ENCODE assay signal across 8 mouse cellular contexts in genomic region chr5:66545573-66546141, GRCm38 (mm10).
DNase-seq lines count a peak whose midpoint lies in the region; ATAC-seq and TF ChIP-seq lines count a peak whose summit lies in the region.

No protein-coding gene starts in this region.

- ATAC-seq in stomach, embryonic 14.5 days (ENCODE audit: insufficient number of reproducible peaks, insufficient read depth, low FRiP score, low read depth) = 0 out of 2 replicates have a peak, but pooled peaks have one; percentile 33
- no peak for ATAC-seq in stomach, postnatal 0 days (ENCODE audit: low FRiP score, low TSS enrichment)
- ATAC-seq in activated CD4-positive, CD25-positive, alpha-beta regulatory T cell, adult 4 months = no peak

- H3K4me1 ChIP-seq in stomach, embryonic 14.5 days (ENCODE audit: control insufficient read depth, insufficient read depth, low read length) = peaks cover 9% of the 10 kb centered on the region; the same call in 1 of the 2 replicates
- no peaks in the 10 kb centered on the region for H3K4me1 ChIP-seq in stomach, postnatal 0 days (replicated peaks; ENCODE audit: control insufficient read depth, insufficient read depth)
- peaks cover 22% of the 10 kb centered on the region; the same call in 1 of the 2 replicates for H3K4me1 ChIP-seq in limb, embryonic 10.5 days

- no peaks in the 10 kb centered on the region for H3K36me3 ChIP-seq in stomach, embryonic 14.5 days (ENCODE audit: control insufficient read depth, insufficient read depth, low read length)
- no peaks in the 10 kb centered on the region for H3K36me3 ChIP-seq in stomach, postnatal 0 days (ENCODE audit: control insufficient read depth, insufficient read depth, low read length)
- peaks cover 16% of the 10 kb centered on the region; the same call in 1 of the 2 replicates for H3K36me3 ChIP-seq in limb, embryonic 10.5 days

- 73% methylated on average over 10 of the region's 10 CpGs for WGBS in stomach, embryonic 14.5 days
- 70% methylated on average over 10 of the region's 10 CpGs for WGBS in stomach, postnatal 0 days
- WGBS in limb, embryonic 10.5 days = 85% methylated on average over 10 of the region's 10 CpGs

- H3K4me3 ChIP-seq in gastrocnemius, adult 2 months = no peak overlapping the region
- no peak overlapping the region for H3K4me3 ChIP-seq in stomach, embryonic 14.5 days (ENCODE audit: low read depth, low read length)
- H3K4me3 ChIP-seq in stomach, postnatal 0 days (ENCODE audit: low read depth, low read length) = no peak overlapping the region
- no peak overlapping the region for H3K4me3 ChIP-seq in limb, embryonic 10.5 days

- no peak overlapping the region for H3K4me2 ChIP-seq in stomach, embryonic 14.5 days (replicated peaks; ENCODE audit: low read depth, low read length)
- H3K4me2 ChIP-seq in stomach, postnatal 0 days (replicated peaks; ENCODE audit: low read depth) = no peak overlapping the region

- peaks cover 4% of the 10 kb centered on the region; the same call in 1 of the 2 replicates for H3K9me3 ChIP-seq in stomach, embryonic 14.5 days (ENCODE audit: control insufficient read depth, low read depth, low read length)
- H3K9me3 ChIP-seq in stomach, postnatal 0 days (ENCODE audit: control insufficient read depth, low read length) = peaks cover 3% of the 10 kb centered on the region; the same call in 1 of the 2 replicates
- H3K9me3 ChIP-seq in limb, embryonic 10.5 days (replicated peaks) = no peaks in the 10 kb centered on the region

- intact Hi-C loops in gastrocnemius, adult 2 months (cut with DNase I) = no loop called here

- no peak for TF ChIP-seq CTCF in gastrocnemius, adult 2 months (IDR thresholded peaks at IDR 0.05)
- TF ChIP-seq CTCF in stomach, postnatal 0 days (IDR thresholded peaks at IDR 0.05; ENCODE audit: low read depth) = no peak

- no peak overlapping the region for H3K9ac ChIP-seq in stomach, embryonic 14.5 days (replicated peaks; ENCODE audit: low read depth, low read length)
- no peak overlapping the region for H3K9ac ChIP-seq in stomach, postnatal 0 days (ENCODE audit: low read length)

- H3K27ac ChIP-seq in gastrocnemius, adult 2 months = peak overlapping the region; percentile 80
- H3K27ac ChIP-seq in stomach, embryonic 14.5 days (ENCODE audit: low read length) = no peak overlapping the region
- no peak overlapping the region for H3K27ac ChIP-seq in stomach, postnatal 0 days (replicated peaks)
- peak overlapping the region; percentile 66; the same call in 1 of the 2 replicates for H3K27ac ChIP-seq in limb, embryonic 10.5 days

- H3K27me3 ChIP-seq in stomach, embryonic 14.5 days (ENCODE audit: control insufficient read depth, insufficient read depth, low read length) = no peaks in the 10 kb centered on the region
- H3K27me3 ChIP-seq in stomach, postnatal 0 days (ENCODE audit: control insufficient read depth, insufficient read depth, low read length) = no peaks in the 10 kb centered on the region
- no peaks in the 10 kb centered on the region for H3K27me3 ChIP-seq in limb, embryonic 10.5 days (ENCODE audit: low read depth, poor library complexity, severe bottlenecking)

- no peak for DNase-seq in gastrocnemius, adult 2 months
- no peak for DNase-seq in gastrocnemius, postnatal 25 days
- no peak for DNase-seq in stomach, postnatal 0 days (ENCODE audit: low spot score)
- no peak for DNase-seq in limb, embryonic 10.5 days (ENCODE audit: low spot score)
- DNase-seq in thymus, postnatal 4 days = no peak
- DNase-seq in testis, postnatal 10 days (ENCODE audit: low spot score) = no peak

- TF ChIP-seq EP300 in stomach, postnatal 0 days (optimal IDR thresholded peaks at IDR 0.05) = no peak

Comparison
In these comparisons a context has a peak if more than half of its experiments do, and no peak if none do; other contexts are left out.
1. H3K27ac ChIP-seq: peak in gastrocnemius, adult 2 months (single experiment) and limb, embryonic 10.5 days (single experiment); none in stomach, embryonic 14.5 days (single experiment) and stomach, postnatal 0 days (single experiment).